Mouse (Mus musculus): ENCODE results near the gene Cds1.

Cds1 gene

DNA sequence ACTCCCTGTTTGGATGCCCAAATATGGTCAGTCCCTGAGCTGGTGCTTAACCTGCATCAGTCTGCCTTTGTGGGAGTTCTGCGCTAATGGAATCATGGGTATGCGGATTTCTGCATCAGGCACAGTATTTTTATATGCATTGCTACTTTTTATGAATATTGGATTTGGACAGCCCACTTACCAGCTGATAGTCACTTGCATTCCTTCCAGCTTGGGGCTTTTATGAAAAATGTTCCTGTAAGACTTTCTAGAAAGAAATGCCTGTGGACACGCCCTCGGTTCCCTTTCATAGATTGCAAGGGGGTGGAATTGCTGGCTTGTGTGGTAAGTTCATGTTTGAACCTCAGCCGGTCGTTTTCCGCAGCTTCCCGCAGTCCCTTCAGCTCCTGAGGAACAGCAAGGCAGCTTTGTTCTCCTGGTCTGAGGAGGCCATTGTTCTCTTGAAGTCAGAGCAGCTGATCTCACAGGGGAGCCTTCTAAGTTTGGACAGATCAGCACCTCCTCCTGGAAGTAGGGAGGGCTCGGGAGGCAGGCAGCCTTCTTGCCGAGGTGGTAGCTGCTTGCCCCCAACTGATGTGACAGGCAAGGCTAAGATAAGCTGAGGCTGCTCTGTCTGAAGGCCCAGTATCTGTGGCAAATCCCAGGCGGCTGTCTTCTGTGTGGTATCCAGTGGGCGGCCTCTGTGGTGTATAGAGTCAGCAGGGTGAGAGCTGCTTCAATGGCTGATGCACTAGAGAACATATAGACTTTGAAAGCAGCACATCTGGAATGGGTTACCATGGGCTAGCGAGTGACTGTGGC is 60.4 kb downstream of the Cds1 start:
- in situ Hi-C loops (cut with MboI; ENCODE audit: unreplicated experiment in 2 of 2) = loop anchor here in 1 of 2 experiments (25.0 kb wide), 1 partner anchor 1837 kb away; the partner anchor contains the start of gene 1700016H13Rik

DNA sequence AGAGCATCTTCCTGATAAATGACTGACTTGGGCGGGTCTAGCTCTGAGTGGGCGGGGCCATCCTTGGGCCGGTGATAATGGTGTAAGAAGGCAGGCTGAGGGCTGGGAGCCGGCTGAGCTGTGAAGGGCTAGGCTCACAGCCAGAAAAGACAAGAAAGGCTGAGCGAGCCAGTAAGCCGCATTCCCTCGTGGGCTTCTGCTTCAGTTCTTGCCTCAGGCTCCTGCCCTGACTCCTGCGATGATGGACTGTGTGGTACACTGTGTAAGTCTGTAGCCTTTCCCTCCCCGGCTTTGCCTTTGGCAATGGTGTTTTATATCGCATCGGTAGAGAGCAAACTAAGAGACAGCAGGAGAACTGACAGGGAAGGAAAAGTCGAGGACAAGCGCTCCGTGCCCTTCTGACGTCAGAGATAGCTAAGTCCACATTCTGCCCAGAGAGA is 61.6 kb downstream of the Cds1 start:
- in situ Hi-C loops (cut with MboI; ENCODE audit: unreplicated experiment in 2 of 2) = loop anchor here in 1 of 2 experiments (25.0 kb wide), 1 partner anchor 1836 kb away; the partner anchor contains the start of gene 1700016H13Rik

DNA sequence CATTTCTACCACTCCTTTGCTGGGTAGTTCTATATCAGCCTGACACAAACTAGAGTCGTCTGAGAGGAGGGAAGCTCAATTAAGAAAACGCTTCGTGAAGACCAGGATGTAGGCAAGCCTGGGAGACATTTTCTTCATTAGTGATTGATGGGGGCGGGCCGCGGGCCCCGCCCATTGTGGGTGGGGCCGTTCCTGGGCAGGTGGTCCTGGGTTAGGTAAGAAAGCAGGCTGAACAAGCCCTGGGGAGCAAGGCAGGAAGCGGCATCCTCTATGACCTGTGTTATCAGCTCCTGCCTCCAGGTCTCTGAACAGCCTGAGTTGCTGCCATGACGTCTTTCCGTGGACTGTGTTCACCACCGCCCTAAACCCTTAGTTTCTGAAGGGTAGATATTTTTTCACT is 62.5 kb downstream of the Cds1 start:
- in situ Hi-C loops (cut with MboI; ENCODE audit: unreplicated experiment in 2 of 2) = loop anchor here in 1 of 2 experiments (25.0 kb wide), 1 partner anchor 1835 kb away; the partner anchor contains the start of gene 1700016H13Rik

DNA sequence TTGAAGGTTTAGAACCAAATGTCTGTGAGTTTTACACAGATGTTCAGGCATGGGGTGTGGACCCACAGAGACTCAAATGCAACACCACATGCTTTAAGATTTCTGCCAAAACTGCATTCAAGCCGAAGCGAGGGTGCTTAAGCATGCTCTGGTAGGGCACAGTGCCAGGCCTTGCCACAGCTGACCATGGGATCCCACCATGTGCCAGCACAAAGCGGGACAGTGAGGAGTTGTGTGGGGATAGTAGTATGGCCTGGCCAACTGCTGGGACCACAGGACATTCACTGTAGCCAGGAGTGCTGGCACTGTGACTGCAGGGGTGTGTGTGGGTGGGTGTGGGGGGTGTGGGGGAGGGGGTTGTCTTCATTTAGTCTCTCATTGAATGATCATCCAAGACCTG is 64.0 kb downstream of the Cds1 start:
- in situ Hi-C loops (cut with MboI; ENCODE audit: unreplicated experiment in 2 of 2) = loop anchor here in 1 of 2 experiments (25.0 kb wide), 1 partner anchor 1833 kb away; the partner anchor contains the start of gene 1700016H13Rik

DNA sequence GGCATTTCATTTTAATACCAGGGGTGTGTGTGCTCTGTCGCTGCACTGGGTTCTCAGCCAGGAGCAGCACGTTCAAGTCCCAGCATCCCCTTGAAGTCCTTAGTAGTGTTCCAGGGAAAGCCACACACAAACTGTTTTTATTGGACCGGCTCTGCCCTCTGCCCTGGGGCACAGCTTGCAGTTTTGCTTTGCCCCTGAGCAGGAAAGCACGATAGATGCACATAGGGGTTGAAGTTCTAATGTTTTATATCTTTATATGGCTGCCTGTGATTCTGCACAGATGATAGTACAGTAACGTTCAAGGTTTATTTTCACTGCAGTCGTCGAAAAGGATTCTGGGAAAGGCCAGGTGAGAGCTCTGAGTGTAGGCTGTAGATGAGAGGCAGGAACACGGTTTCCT is 65.2 kb downstream of the Cds1 start:
- in situ Hi-C loops (cut with MboI; ENCODE audit: unreplicated experiment in 2 of 2) = loop anchor here in 1 of 2 experiments (25.0 kb wide), 1 partner anchor 1832 kb away; the partner anchor contains the start of gene 1700016H13Rik

GRCm38 (mm10) chr5:101832042-101832441 is 67.1 kb downstream of the Cds1 start:
- in situ Hi-C loops (cut with MboI; ENCODE audit: unreplicated experiment in 2 of 2) = loop anchor here in 1 of 2 experiments (25.0 kb wide), 1 partner anchor 1830 kb away; the partner anchor contains the start of gene 1700016H13Rik

DNA sequence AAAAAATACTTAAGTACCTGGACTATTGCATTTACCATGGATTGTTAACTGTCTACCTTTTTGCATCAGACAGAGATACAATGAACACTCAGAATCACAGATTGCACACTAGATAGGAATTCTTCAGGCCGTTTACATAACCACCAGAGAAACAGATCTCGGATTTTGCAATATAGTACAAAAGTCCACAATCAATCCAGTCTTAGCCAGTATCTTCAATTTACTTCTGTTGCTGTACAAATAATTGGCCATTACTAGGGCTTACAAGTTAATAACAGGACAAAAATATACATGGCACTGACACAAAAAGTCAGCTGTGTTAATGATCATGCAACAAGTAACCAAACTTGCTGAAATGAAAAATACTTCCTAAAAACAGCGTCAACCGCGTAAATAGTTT is 68.1 kb downstream of the Cds1 start:
- in situ Hi-C loops (cut with MboI; ENCODE audit: unreplicated experiment in 2 of 2) = loop anchor here in 1 of 2 experiments (25.0 kb wide), 1 partner anchor 1829 kb away; the partner anchor contains the start of gene 1700016H13Rik

GRCm38 (mm10) chr5:101833875-101834274 is 68.9 kb downstream of the Cds1 start:
- in situ Hi-C loops (cut with MboI; ENCODE audit: unreplicated experiment in 2 of 2) = loop anchor here in 1 of 2 experiments (25.0 kb wide), 1 partner anchor 1828 kb away; the partner anchor contains the start of gene 1700016H13Rik

GRCm38 (mm10) chr5:101836221-101836620 is 71.3 kb downstream of the Cds1 start:
- in situ Hi-C loops (cut with MboI; ENCODE audit: unreplicated experiment in 2 of 2) = loop anchor here in 1 of 2 experiments (25.0 kb wide), 1 partner anchor 1826 kb away; the partner anchor contains the start of gene 1700016H13Rik

DNA sequence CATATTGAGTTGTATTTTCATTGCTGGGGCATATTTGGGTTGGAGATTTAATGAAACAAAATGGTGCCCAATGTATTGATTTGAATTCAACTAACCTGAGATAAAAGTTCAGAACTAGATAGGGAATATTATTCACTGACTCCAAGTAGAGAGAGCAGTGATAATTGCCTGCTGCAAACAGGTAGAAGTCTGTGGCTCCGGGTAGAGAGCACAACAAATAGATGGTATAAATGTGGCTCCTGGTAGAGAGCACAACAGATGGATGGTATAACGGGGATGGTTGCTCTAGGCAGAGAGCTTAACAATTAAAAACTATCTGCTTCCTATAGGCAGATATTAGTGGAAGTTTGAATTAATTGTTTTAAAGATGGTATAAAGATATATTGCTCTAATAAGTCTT is 72.7 kb downstream of the Cds1 start:
- in situ Hi-C loops (cut with MboI; ENCODE audit: unreplicated experiment in 2 of 2) = loop anchor here in 1 of 2 experiments (25.0 kb wide), 1 partner anchor 1825 kb away; the partner anchor contains the start of gene 1700016H13Rik

DNA sequence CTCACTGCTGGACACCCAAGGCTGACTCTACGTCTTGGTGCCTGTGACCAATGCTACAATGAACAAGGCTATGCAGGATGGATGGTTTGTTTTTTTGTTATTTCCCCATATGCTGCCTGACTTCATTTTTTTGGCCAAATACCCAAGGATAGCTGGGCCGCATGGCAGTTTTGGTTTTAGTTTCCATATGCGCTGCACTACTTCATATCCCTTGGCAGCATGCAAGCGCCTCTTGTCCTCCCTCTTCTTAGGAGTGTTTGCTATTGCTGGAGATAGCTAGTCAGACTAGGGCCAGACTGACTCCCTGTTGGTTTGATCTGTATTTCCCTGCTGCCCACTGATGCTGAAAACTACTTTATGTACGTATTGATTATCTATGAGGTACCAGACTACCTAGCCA is 75.5 kb downstream of the Cds1 start:
- in situ Hi-C loops (cut with MboI; ENCODE audit: unreplicated experiment in 2 of 2) = loop anchor here in 1 of 2 experiments (25.0 kb wide), 1 partner anchor 1822 kb away; the partner anchor contains the start of gene 1700016H13Rik

DNA sequence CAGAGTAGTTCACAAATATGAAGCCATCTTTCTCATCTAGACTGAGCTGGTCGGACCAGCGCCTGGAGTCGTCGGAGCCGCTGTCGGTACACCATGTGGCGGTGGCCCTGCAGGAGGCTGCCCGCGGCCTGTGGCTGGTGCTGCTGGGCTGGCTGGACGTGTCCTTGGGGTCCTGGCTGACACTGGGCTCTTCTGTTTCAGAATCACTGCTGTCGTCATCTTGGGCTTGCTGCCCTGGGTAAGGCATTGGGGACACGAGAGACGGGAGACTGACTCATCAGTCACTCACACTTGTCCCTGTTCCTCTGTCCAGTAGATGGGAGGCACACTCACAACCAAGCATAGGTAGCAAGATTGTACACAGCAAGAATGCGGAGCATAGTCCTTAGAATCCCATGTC is 80.1 kb downstream of the Cds1 start:
- in situ Hi-C loops (cut with MboI; ENCODE audit: unreplicated experiment in 2 of 2) = loop anchor here in 1 of 2 experiments (25.0 kb wide), 1 partner anchor 1817 kb away; the partner anchor contains the start of gene 1700016H13Rik

- in situ Hi-C loops (cut with MboI; ENCODE audit: unreplicated experiment in 2 of 2) = loop anchor here in 1 of 2 experiments (25.0 kb wide), 1 partner anchor 1816 kb away; the partner anchor contains the start of gene 1700016H13Rik
These were observed 81.0 kb downstream of the Cds1 start for GRCm38 (mm10) chr5:101845930-101846329.

GRCm38 (mm10) chr5:101847323-101847722 is 82.4 kb downstream of the Cds1 start:
- in situ Hi-C loops (cut with MboI; ENCODE audit: unreplicated experiment in 2 of 2) = loop anchor here in 1 of 2 experiments (25.0 kb wide), 1 partner anchor 1815 kb away; the partner anchor contains the start of gene 1700016H13Rik

- in situ Hi-C loops (cut with MboI; ENCODE audit: unreplicated experiment in 2 of 2) = loop anchor here in 1 of 2 experiments (25.0 kb wide), 1 partner anchor 1815 kb away; the partner anchor contains the start of gene 1700016H13Rik
These were observed 82.8 kb downstream of the Cds1 start for GRCm38 (mm10) chr5:101847762-101848161.

- in situ Hi-C loops (cut with MboI; ENCODE audit: unreplicated experiment in 2 of 2) = no loop called here
These were observed 86.2 kb downstream of the Cds1 start for GRCm38 (mm10) chr5:101851133-101851532.

DNA sequence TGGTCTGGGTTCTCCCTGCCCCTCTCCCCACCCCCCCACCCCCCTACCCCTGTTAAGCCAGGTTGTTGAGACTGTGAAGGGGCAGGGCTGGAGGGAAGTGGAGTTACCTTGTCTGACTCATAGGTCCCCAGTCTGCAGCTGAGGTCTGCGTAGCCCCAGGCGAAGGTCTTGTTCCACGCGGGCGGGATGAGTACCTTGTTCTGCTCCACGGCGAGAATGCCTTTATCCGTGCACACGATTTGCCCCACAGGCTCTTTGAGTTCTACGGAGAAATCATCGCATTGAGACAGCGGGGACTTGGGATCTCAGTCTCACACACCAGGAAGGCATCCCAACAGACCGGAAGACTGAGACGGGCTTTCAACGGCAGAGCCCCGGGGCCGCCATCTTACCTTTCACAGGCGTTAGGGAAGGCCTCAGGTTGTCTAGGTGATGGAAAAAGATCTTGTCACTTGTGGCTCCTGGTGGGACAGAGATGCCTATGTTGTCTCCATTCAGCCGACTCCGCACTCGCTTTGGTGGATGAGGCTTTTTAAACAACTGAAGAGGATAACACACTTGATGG is 87.3 kb downstream of the Cds1 start:
- in situ Hi-C loops (cut with MboI; ENCODE audit: unreplicated experiment in 2 of 2) = no loop called here

- in situ Hi-C loops (cut with MboI; ENCODE audit: unreplicated experiment in 2 of 2) = no loop called here
These were observed 89.2 kb downstream of the Cds1 start for GRCm38 (mm10) chr5:101854100-101854499.

DNA sequence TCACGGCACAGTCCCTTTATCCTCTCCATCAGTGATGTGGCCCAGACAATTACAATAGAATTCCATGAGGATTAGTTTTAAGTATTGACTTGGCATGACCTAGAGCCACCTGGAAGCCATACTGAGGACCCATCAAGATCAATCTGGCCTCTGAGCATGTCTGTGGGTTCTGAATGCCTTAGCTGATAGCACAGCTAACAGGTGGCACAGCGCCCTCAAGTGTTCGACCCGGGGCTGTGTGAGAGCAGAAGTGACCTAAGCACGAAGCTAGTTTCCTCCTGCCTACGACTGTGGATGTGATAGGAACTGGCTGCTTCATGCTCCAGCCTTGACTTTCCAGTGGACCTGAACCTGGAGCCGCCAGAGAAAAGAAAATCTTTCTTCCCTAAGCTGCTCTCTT is 89.7 kb downstream of the Cds1 start:
- in situ Hi-C loops (cut with MboI; ENCODE audit: unreplicated experiment in 2 of 2) = no loop called here

DNA sequence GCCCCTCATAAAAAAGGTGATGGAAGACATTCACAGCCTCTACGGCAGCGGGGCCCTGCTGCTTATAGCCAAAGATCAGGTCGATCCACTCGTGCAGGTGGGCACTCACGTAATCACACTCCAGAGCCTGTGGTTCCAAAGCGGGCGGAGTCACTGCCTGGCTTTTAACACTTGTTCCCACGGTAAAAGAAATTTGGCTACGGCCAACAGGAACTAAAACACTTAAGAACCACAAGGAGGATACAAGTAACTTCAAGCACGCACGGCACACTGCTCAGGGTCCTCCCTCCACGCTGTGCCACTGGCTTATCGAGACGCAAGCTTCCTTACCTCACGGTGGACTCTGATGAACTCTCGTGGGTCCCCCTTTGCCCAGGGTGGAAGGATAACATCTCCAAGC is 90.5 kb downstream of the Cds1 start:
- in situ Hi-C loops (cut with MboI; ENCODE audit: unreplicated experiment in 2 of 2) = no loop called here

Data from v-Abl transformed pro-B cells (cell line).